Mouse (Mus musculus): ENCODE measurements at regions not wholly inside any gene's neighbourhood (a gene's known extent, or its start where the extent isn't known, plus 50 kb on each side); places are given as distances from the start of the nearest gene placed in this dataset.

- TF ChIP-seq POLR2A (IDR thresholded peaks at IDR 0.05; ENCODE audit: low read depth, low read length) (no peak), CTCF (IDR thresholded peaks at IDR 0.05; ENCODE audit: extremely low read depth, insufficient read length, insufficient replicate concordance, low read depth, low read length) (no peak)
Measured at GRCm38 (mm10) chr3:18868758-18869157, 759.7 kb downstream of the 1700064H15Rik start.

Measured in small intestine, adult 2 months (tissue).